Mouse (Mus musculus) kidney, adult 2 months (tissue): Measurements from ENCODE around the gene Tbcel. TPM values are rescaled to one million over a fixed set of nuclear protein-coding genes. Genes with fewer than 3 reads are reported as not detected.

Experiments
- DNase-seq: peaks from one replicate; pipeline ENCODE4 v3.0.0; 2021
- H3K27ac ChIP-seq: fragments of 200-500 bp; 2 replicates; pipeline ENCODE4 v1.5.1; 2012; ENCODE audit warnings: low read depth, low read length, control low read depth, inconsistent platforms; ENCODE audit not compliant: insufficient read depth
- H3K27me3 ChIP-seq: fragments of 200-500 bp; replicated peaks from 2 replicates; pipeline ENCODE4 v1.6.1; 2012; ENCODE audit warnings: mild to moderate bottlenecking, moderate library complexity, low read length, inconsistent platforms; ENCODE audit not compliant: control insufficient read depth, insufficient read depth
- H3K36me3 ChIP-seq: fragments of 200-500 bp; 2 replicates; pipeline ENCODE4 v1.6.1; 2012; ENCODE audit warnings: mild to moderate bottlenecking, moderate library complexity, low read length, inconsistent platforms; ENCODE audit not compliant: control insufficient read depth, insufficient read depth
- H3K4me1 ChIP-seq: fragments of 200-500 bp; 2 replicates; pipeline ENCODE4 v1.6.1; 2011; ENCODE audit warnings: low read length; ENCODE audit not compliant: control insufficient read depth, insufficient read depth
- H3K4me3 ChIP-seq: fragments of 200-500 bp; 2 replicates; pipeline ENCODE4 v1.5.1; 2011; ENCODE audit warnings: mild to moderate bottlenecking, low read depth, low read length, control low read depth; ENCODE audit not compliant: insufficient read depth
- CTCF ChIP-seq: fragments of 200-500 bp; conservative IDR thresholded peaks from 2 replicates; pipeline ENCODE4 v1.5.1; 2011; ENCODE audit warnings: low read depth, mild to moderate bottlenecking, control low read depth, low read length, moderate library complexity, mixed read lengths; ENCODE audit not compliant: insufficient read depth, insufficient read length
- POLR2A ChIP-seq: fragments of 200-500 bp; IDR thresholded peaks from one replicate; pipeline ENCODE4 v1.6.1; 2011; ENCODE audit warnings: low read depth, low read length, control low read depth
- WGBS: fragments of 180-500 bp; shearing (Covaris S2); methylation state at CpG from one replicate; pipeline ENCODE4 v1.1.7; 2018; 5-methylcytosine and 5-hydroxymethylcytosine counted together
- polyA plus RNA-seq: library from polyadenylated mRNA; depleted of rRNA; stranded (reverse); fragments of >200 nt; gene quantifications from 2 replicates; pipeline ENCODE4 v1.2.3, GENCODE M21; 2012; rRNA removed

The Tbcel gene
- 20.6 and 25.9 TPM in 2 replicates for polyA plus RNA-seq

DNA sequence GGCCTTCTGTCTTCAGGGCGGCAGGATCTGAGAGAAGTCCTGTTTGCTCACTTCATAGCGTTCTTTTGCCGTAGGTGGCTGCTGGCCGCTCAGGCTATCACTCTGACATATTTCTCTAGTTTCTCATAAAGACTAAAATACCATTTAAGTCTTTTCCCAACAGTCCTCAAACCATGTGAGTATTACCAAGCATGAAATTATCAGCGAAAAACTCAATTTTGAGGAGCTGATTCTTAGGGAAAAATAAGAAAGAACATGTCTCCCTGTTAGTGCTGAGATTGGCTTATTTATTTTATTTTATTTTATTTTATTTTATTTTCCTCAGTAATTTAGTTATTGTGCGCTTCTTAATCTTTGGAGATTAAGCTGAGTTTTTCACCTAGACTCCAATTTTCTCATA is at the start of gene Tbcel:
Gene Tbcel, minus strand, starts transcription at position 101 of the 400 bp plus-strand sequence.
- TF ChIP-seq CTCF (no peak), POLR2A (no peak)
- peaks cover 12% of the 10 kb centered on the region; the same call in 1 of the 2 replicates for H3K4me1 ChIP-seq
- H3K27ac ChIP-seq = no peak within 1 kb of the TSS
- no peaks in the 10 kb centered on the region for H3K27me3 ChIP-seq
- no peak for DNase-seq
- H3K4me3 ChIP-seq = no peak within 1 kb of the TSS
- no peaks in the 10 kb centered on the region for H3K36me3 ChIP-seq
- 97% methylated on average over 6 of the region's 6 CpGs for WGBS

DNA sequence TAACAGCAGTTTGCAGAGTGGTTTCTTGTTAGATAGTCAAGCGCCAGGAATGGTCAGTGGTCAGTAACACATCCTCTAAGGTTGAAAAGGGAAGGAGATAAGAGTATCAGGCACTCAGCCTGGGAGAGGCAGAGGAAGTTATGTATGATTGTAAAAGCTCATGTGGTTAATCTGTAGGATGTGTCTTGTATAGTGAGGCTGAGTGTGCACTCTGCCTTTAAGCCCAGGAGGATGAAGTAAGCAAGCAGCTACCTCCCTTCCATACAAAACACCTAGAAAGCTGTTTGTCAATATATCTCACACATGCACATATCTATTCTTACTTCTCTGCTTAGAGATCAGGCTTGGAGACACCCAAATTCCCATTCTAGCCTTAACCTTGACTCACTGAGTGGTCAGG is 47.6 kb upstream of the Tbcel start:
- 83% methylated on average over 1 of the region's 1 CpGs for WGBS
- no peaks in the 10 kb centered on the region for H3K4me1 ChIP-seq
- no peak for DNase-seq
- no peak overlapping the region for H3K4me3 ChIP-seq
- no peak overlapping the region for H3K27ac ChIP-seq
- no peaks in the 10 kb centered on the region for H3K27me3 ChIP-seq
- no peaks in the 10 kb centered on the region for H3K36me3 ChIP-seq
- TF ChIP-seq CTCF (no peak), POLR2A (no peak)

DNA sequence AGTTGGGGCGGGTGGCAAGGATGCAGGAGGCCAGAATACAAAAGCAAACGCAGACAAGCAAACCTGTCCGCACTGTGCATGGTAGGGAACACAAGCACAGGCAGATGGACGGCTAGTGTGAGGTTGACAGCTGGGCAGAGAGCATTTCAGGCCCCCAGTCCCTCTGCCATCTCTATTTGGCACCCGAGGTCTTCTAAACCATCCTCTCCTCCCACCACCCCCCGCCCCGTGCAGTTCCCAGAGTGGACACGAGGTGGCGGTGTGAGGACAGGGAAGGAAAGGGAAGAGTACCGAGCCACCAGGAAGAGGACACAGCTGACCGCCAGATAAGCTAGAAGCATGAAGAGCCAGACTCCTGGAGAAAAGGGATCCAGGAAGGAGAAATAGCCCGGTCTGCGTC is 42.5 kb upstream of the Tbcel start:
- WGBS = 17% methylated on average over 13 of the region's 13 CpGs
- Histone ChIP-seq H3K4me3 (no peak overlapping the region), H3K27me3 (no peaks in the 10 kb centered on the region), H3K36me3 (no peaks in the 10 kb centered on the region), H3K27ac (no peak overlapping the region), H3K4me1 (no peaks in the 10 kb centered on the region)
- no peak for TF ChIP-seq POLR2A
- TF ChIP-seq CTCF = peak; percentile 78
- DNase-seq = peak; percentile 40

DNA sequence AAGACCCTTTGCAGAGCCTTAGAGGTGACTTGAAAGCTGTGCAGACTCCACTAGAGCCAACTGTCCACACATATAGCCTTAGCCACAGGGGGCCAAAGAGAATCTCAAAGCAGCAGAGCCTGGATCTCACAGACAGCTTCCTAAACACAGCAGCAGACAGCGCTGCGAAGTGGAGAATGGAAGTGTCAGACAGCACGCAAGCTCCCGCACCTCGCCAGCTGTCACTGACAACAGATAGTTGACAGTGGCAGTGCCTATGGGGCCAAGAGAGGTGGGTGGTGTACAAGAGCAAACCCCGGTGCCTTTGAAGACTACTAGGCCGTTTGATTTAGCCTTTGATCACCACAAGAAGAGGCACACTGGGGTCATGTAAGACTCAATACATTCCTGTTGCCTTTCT is 41.4 kb upstream of the Tbcel start:
- TF ChIP-seq CTCF (no peak), POLR2A (no peak)
- no peak for DNase-seq
- H3K27ac ChIP-seq = no peak overlapping the region
- WGBS = 59% methylated on average over 7 of the region's 7 CpGs
- H3K4me1 ChIP-seq = no peaks in the 10 kb centered on the region
- H3K36me3 ChIP-seq = no peaks in the 10 kb centered on the region
- no peak overlapping the region for H3K4me3 ChIP-seq
- no peaks in the 10 kb centered on the region for H3K27me3 ChIP-seq

DNA sequence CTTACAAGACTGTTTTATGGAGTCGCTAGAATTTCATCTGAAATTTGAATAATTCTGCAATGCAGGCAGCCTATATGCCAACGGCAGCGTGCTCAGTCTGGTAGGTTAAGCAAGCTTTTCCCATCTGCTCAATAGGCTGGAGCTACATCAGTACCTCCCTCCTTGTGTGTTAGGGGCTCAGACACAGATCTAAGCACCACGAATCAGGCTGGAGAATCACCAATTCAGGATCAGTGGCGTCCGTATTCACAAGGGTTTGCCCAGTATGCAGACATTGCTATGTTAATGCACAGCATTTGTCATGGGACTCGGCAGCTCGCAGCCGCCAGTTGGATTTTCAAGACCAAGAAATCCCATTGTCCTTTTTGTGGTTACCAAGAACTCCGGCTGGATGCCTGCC is 36.9 kb upstream of the Tbcel start:
- WGBS = 90% methylated on average over 10 of the region's 10 CpGs

DNA sequence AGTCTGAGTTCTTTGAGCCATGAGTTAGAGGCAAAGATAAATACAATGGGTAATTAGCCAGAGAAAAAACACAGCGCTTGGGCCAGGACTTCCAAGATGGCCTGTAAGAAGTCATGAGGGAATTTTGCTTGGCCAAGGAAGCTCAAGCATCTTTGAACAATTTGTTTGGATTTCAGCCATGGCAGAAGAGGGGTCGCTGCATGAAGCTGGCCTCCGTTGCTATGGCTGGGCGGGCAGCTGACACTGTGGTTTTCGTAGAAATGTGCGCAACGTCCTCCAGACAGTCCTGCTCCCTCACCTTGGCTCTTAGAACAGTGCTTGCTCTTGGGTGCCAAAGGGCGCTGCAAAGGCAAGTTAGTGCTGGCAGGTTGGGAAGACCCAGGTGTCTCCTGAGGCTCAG is 25.9 kb upstream of the Tbcel start:
- DNase-seq = peak; percentile 7
- Histone ChIP-seq H3K27me3 (no peaks in the 10 kb centered on the region), H3K4me3 (no peak overlapping the region), H3K4me1 (no peaks in the 10 kb centered on the region; the same call in 1 of the 2 replicates), H3K36me3 (no peaks in the 10 kb centered on the region), H3K27ac (no peak overlapping the region)
- TF ChIP-seq CTCF = no peak
- no peak for TF ChIP-seq POLR2A
- WGBS = 57% methylated on average over 8 of the region's 8 CpGs

More for the DNA sequence above, 36.9 kb upstream of the Tbcel start:
- H3K27ac ChIP-seq = no peak overlapping the region
- TF ChIP-seq POLR2A (no peak), CTCF (no peak)
- H3K27me3 ChIP-seq = no peaks in the 10 kb centered on the region
- H3K4me1 ChIP-seq = no peaks in the 10 kb centered on the region
- no peaks in the 10 kb centered on the region for H3K36me3 ChIP-seq
- H3K4me3 ChIP-seq = no peak overlapping the region
- DNase-seq = no peak

DNA sequence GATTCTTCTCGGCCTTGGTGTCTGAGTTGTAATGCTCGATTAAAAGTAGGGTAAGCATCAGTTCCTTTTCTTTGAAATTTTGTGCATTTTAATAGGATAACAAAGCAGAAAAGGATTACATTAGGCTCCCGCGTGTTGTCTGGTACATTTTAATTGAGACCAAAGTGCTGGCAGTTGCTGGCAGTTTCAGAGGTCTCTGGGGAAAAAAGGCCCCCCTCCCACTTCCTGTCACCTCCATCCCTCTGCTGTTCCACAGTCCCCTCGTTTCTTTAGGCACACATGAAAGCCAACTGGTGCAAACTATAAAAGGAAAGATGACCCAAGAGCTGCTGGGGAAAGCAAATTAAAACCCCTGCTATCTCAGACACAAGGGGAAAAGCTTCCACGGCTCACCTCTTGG is 25.4 kb upstream of the Tbcel start:
- TF ChIP-seq POLR2A = no peak
- no peak for TF ChIP-seq CTCF
- no peak for DNase-seq
- H3K27ac ChIP-seq = no peak overlapping the region
- 24% methylated on average over 6 of the region's 6 CpGs for WGBS
- H3K4me1 ChIP-seq = no peaks in the 10 kb centered on the region; the same call in 1 of the 2 replicates
- no peak overlapping the region for H3K4me3 ChIP-seq
- H3K36me3 ChIP-seq = no peaks in the 10 kb centered on the region
- H3K27me3 ChIP-seq = no peaks in the 10 kb centered on the region

DNA sequence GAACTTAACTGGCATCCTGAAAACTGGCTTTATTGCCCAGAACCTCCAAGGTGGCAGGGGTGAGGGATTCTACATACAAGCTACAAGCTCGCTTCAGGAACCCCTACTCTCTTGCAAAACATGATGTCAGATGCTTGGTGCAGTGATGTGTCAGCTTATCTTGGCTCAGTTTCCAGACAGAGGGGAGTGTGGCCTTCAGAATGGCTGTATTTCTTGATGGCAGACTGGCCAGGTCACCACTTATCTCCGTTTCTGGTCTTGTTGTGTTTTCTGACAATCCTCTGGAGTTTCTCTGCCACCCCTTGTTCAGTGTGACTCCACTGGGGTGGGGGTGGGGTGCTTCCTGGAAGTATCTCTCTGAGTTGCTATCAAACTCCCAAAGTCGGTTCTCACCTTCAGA is 24.3 kb upstream of the Tbcel start:
- DNase-seq = no peak
- TF ChIP-seq CTCF (no peak), POLR2A (no peak)
- no peaks in the 10 kb centered on the region for H3K27me3 ChIP-seq
- no peak overlapping the region for H3K27ac ChIP-seq
- no peaks in the 10 kb centered on the region for H3K36me3 ChIP-seq
- no peaks in the 10 kb centered on the region; the same call in 1 of the 2 replicates for H3K4me1 ChIP-seq
- WGBS = 47% methylated on average over 3 of the region's 3 CpGs
- no peak overlapping the region for H3K4me3 ChIP-seq
